Mouse (Mus musculus): Measurements from ENCODE around the gene Ovol1.

Ovol1 gene

DNA sequence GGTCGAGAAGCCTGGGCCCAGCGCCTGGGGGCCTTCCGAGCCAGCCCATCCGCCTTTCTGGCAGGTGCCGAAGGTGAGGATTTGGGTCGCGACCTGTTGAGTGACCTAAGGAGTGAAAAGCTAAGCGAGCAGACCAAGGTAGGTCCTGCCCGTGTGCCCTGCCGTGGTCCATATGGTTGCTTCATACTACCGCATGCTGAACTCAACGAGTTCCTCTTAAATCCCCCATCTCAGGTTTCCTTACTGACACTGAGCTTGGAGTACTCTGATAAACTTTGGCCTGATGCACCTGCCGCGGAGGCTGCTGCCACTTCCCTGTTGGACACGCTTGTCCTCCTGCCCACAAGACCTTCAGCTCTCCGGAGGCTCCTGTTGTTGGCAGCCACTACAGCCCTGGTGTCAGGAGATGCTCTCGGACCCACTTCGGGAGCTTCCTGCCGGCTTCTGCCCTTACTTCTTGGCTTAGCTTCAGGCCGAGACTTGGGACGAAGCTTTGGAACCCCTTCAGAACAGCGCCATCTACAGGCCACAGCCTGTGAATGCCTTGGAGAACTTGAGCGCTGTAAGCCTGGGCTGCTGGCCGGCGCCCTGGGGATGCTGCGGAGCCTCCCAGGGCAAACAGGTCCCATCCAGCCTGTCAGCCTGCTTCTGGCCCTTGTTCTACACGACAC, 8.2 kb upstream of the Ovol1 start:
- in situ Hi-C loops (cut with MboI), result no loop called here

GRCm38 (mm10) chr19:5567534-5568469, 7.4 kb upstream of the Ovol1 start, which contains the start of gene Ap5b1:
Gene Ap5b1, plus strand, starts transcription at chr19:5568025.
- in situ Hi-C loops (cut with MboI), result no loop called here

- in situ Hi-C loops (cut with MboI), result no loop called here
These were observed 6.7 kb upstream of the Ovol1 start for GRCm38 (mm10) chr19:5567180-5567533.

- in situ Hi-C loops (cut with MboI), result no loop called here
These were observed 5.9 kb upstream of the Ovol1 start for GRCm38 (mm10) chr19:5566316-5566715.

- in situ Hi-C loops (cut with MboI), result no loop called here
These were observed 2.3 kb upstream of the Ovol1 start for GRCm38 (mm10) chr19:5562776-5563175.

DNA sequence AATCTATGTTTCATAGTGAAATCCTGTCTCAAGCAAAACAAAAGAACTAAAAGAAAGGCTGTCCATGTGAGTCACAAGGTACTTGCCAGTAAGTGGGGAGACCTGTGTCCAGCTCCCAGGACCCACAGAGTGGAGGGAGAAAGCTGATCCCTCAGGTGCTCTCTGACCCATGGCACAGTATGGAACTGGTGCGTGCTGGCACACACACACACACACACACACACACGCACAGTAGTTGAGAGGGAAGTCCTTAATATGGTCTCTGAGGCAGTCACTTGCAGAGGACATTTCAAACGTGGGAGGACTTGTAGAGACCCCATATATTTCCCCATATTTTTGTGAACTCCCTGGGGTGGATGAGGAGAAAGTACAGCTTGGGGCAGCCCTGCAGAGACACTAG, 1.4 kb upstream of the Ovol1 start:
- in situ Hi-C loops (cut with MboI), result no loop called here

DNA sequence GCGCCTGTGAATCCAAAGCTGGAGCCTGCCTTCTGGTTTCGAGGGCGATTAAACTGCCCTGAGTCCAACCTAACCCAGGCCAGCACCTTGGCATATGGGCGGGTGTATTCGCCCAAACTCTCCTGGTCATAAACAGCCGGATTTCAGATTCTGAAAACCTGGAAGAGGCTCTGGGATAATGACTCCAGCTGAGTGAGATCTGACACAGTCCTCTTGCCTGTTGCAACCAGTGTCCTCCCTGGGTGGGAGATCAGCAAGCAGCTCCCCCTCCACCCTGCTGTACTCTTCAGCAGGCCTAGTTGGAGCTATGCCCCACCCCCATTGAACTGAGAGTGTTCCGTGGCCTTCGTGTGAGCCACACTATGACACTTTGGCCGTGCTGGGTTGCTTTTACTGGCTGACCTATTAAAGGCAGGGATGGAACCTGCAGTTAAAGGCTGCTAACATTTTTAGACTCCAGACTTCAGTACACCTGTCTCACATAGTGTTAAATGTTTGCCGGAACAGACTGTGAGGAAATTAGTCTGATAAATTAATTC, 875 bp upstream of the Ovol1 start:
- in situ Hi-C loops (cut with MboI), result no loop called here

DNA sequence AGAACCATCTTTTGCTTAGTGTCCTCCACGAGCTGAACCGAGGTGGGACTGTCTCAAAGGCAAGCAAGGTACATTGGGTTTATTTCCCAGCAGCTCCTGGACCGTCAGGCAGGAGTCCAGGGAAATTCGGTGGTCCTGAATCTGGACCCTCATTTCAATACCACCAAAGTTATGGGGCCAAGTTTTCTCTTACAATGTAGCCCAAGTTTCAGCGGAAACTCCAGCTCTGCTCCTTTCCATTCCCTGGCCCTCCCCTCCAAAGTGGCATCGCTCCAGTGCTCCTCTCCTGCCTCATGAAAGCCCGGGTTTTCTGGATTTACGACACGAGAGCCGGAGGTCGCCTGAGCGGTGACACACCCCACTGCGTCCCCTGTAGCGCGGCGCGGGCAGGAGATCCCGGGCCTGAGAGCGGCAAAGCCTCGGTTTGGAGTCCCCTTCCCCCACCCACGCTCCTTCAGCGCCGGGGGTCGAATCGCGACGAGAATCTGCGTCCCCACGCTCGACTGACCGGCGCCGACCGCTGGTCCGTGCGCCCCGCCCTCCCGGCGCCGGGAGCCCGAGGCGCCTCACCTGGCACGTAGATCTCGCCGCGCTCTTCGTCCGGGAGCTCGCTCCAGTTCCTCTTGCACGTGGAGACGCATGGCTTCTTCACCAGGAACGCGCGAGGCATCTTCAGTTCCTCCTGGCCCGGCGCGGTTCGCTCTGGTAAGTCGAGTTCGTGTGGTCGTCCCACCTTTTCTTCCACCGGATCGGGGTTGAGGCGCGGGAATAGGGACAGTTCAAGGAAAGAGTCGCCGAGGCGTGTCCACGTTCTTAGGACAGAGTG, 602 bp downstream of the Ovol1 start:
- in situ Hi-C loops (cut with MboI), result no loop called here

DNA sequence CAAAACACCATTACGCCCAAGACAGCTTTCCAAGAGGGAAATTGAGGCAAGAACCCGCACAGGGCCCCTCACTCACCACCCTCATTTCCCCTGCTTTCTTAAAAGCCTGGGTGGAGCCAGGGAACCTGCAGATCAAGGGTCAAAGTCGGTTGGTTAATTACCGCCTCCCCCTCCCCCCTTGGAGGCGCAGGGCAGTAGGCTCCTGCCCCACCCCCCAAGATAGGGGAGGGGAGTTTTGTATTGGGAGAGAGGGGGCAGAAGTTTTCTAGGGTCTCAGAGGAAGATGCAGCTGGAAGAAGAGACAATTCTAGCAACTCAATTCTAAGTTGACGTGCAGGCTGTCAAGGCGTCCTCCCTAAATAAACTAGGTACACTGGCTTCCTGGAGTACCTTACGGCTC, 1.2 kb downstream of the Ovol1 start:
- in situ Hi-C loops (cut with MboI), result no loop called here

GRCm38 (mm10) chr19:5558770-5559169, 1.7 kb downstream of the Ovol1 start:
- in situ Hi-C loops (cut with MboI), result no loop called here

- in situ Hi-C loops (cut with MboI), result no loop called here
These were observed 2.3 kb downstream of the Ovol1 start for GRCm38 (mm10) chr19:5558169-5558568.

DNA sequence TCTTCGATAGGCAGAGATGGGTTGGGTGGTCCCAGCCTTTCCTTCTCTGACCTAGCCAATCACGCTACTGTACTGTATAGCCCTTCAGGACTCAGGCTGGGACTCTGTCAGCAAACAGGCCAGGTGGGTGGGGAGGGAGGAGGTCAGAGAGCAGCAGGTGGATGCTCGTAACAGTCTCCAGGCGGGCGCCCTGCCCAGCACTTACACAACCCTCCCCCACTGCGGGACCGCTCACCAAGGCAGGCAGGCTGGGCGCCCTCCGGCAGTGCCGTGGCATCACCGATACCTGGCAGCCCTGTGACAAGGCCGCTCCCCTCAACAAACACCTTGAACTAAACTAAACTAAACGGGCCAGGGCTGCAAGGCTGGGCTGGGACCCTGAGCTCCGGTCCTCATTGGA, 6.2 kb downstream of the Ovol1 start:
- in situ Hi-C loops (cut with MboI), result no loop called here

- in situ Hi-C loops (cut with MboI), result no loop called here
These were observed 6.6 kb downstream of the Ovol1 start for GRCm38 (mm10) chr19:5553802-5554201.

- in situ Hi-C loops (cut with MboI), result no loop called here
These were observed 12.9 kb downstream of the Ovol1 start for GRCm38 (mm10) chr19:5547471-5548056.

DNA sequence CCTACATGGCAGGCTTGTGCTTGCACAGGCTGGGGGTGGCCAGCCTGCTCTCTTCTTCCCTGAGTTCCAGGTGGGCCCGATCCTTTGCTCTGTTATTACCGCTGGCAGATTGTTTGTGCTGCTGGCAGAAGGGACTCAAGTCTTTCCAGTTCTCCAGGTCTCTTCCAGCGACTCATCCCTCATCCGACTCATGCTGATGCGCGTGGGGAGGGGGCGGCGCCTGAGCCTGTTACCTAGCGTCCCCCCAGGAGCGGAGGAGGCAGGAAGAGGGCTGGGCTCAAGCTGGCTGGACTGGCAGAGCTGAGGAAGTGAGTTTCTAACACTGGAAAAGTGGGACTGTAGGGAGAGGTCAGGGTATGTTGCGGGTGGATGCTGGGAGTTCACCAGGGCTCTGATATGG, 16.4 kb downstream of the Ovol1 start:
- in situ Hi-C loops (cut with MboI), result no loop called here

DNA sequence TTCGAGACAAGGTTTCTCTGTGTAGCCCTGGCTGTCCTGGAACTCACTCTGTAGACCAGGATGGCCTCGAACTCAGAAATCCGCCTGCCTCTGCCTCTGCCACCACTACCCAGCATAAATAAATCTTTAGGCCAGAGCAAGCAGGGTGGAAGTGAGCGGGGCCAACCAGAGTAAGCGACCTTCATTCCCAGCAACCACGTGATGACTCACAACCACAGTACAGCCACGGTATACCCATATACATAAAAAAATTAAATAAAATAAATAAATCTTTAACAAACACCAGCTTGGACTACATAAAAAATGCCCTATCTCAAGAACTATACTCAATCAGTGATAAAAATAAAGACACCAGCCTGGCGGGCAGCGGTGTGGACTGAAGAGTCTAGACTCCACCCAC, 17.1 kb downstream of the Ovol1 start:
- in situ Hi-C loops (cut with MboI), result no loop called here

- in situ Hi-C loops (cut with MboI), result no loop called here
These were observed 21.7 kb downstream of the Ovol1 start for GRCm38 (mm10) chr19:5538786-5539185.

GRCm38 (mm10) chr19:5532520-5532919, 27.9 kb downstream of the Ovol1 start:
- in situ Hi-C loops (cut with MboI), result no loop called here

DNA sequence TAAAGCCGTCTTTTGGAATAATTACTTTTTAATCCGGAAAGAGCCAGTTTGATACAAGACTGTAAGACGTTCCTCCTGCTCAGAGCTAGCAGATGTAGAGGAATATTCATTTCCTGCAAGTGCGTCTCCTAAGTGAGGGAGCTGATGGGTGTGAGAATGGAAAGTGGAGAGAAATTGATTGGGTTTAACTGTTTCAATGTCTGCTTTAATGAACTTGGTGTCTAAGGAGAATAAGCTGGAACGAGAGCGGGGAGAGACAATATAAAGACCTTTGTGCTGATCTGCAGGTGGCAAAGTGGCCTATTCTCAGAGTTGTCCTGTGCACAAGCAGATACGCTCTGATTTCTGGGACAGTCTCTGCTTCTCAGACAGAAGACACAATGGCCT, 30.3 kb downstream of the Ovol1 start:
- in situ Hi-C loops (cut with MboI), result no loop called here

- in situ Hi-C loops (cut with MboI), result no loop called here
These were observed 30.9 kb downstream of the Ovol1 start for GRCm38 (mm10) chr19:5529325-5530137.

DNA sequence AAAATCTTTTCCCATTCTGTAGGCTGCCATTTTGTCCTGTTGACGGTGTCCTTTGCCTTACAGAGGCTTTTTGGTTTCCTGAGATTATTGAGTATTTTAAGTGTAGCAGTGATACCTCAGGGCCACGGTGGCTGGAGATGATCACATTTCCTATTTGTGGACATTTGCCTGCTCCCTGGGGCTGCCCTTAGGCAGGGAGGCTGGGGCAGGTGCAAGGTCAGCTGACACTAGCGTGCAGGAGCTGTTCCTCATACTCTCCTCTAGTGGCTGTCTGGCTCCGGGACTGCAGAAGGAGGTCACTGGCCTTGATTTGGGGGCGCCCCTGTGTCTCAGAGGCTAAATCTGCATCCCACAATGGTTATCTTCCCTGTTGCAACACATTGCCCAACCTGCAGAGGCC, 35.2 kb downstream of the Ovol1 start:
- in situ Hi-C loops (cut with MboI), result no loop called here

Measured in mature B cell (primary cell).